Mouse (Mus musculus) left cerebral cortex, postnatal 25 days (tissue): ENCODE data around the gene Bpifa5. TPM values are rescaled to one million over a fixed set of nuclear protein-coding genes. Genes with fewer than 3 reads are reported as not detected.
A peak's percentile ranks its signal among the peaks of the same experiment; 100 is the strongest.

Experiments
- DNase-seq, 2 experiments: peaks; one replicate each; pipeline ENCODE4 v3.0.0; 2022; ENCODE audit warnings: low spot score in 2 of 2, mixed read lengths in 1 of 2
- intact Hi-C: fragments of 180-260 bp; cut with DNase I; formaldehyde crosslinking; loops from one replicate; pipeline ENCODE4 v1.15.1; 2025
- total RNA-seq, 2 experiments: library from RNA; stranded (reverse); gene quantifications; 2 replicates each; pipeline ENCODE4 v1.2.3; 2021

Gene Bpifa5
- total RNA-seq, 2 experiments from 2014 or later, result not detected

DNA sequence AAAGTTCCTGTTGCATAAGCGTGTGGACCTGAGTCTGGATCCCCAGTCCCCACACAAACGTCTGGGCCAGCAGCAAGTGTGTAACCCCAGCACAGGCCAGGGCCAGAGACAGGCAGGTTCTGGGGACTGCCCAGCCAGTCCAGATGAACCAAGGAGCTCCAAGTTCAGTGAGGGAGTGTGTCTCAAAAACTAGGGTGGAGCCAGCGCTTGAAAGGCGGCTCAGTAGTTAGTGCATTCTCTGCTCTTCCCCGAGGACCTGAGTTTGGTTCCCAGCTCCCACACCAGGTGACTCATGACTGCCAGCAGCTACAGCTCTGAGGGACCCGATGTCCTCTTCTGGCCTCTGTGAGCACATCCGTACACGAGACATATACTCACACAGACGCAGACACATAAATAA is 34.6 kb downstream of the Bpifa5 start:
- intact Hi-C loops, result no loop called here
- no peak for DNase-seq

DNA sequence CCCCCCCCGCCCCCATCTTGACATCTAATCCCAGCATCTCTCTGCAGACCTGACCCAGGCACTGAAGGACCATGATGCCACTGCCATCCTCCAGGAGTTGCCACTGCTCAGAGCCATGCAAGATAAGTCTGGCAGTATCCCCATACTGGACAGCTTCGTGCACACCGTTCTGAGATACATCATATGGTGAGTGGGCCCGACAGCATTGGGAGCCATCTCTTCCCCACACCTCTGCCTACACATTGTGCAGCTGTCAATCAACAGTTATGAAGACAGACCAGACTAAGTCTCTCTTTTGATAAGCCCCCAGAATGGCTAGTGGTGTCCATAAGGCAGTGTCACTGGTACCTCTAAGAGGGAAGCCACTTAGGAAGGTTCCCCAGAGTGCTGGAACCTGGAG is 42.2 kb downstream of the Bpifa5 start:
- intact Hi-C loops, result no loop called here
- peak in 1 of 2 experiments; percentile 60 for DNase-seq

DNA sequence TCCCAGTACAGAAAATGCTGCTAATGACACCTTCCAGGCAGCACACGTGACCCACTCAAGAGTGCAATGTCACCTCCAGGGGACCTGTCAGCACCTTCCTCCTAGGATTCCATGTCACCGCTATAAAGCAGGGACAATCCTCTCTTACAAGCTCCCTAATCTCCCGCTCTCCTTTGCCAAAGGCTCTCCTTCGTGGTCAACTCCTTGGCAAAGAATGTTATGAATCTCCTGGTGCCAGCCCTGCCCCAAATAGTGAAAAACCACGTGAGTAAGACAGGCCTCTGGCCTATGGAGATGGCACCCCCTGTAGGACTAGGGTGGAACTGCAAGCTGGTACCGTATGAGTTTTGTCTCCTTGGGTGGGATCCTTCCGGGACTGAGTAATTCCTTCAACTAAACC is 44.5 kb downstream of the Bpifa5 start:
- intact Hi-C loops, result no loop called here

DNA sequence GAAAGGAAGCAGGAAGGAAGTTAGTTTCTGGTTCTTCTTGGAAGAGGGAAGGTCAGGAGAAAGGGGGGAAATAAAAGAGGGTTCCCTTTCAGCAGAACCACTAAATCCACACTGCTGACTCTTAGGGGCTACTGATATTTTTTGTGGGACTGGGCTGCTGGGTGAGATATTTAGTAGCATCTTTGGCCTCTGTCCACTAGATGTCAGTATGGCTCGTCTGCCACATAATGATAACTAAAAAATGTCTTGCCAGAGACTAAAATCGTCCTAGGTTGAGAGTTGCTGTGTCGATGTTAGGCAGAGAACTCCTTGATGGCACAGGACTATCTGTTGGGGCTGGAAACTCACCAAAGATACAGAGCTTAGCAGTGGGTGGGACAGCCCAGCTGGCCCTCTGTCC is 46.7 kb downstream of the Bpifa5 start:
- intact Hi-C loops, result no loop called here
- DNase-seq, result peak; percentile 33 to 49

More for the DNA sequence above, 44.5 kb downstream of the Bpifa5 start:
- DNase-seq, result no peak

DNA sequence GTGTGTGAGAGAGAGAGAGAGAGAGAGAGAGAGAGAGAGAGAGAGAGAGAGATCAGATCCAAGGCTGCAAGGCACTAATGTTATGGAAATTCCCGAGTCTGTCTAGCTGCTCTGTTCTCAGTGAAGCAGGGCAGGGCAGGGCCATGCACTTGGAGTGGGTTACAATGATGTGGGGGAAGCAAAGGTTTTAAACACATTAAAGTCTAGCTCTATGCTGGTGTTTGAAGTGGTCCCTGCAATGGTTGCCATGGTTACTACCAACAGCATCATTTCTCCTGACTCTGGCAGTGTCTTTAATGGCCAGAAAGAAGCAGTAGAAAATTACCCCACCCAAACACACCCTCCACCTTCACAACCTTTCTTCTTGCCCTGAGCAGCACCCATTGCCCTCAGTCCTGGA is 48.7 kb downstream of the Bpifa5 start:
- no peak for DNase-seq
- intact Hi-C loops, result loop anchor here (1.0 kb wide), 1 partner anchor 168 kb away; no protein-coding TSS in a partner anchor

DNA sequence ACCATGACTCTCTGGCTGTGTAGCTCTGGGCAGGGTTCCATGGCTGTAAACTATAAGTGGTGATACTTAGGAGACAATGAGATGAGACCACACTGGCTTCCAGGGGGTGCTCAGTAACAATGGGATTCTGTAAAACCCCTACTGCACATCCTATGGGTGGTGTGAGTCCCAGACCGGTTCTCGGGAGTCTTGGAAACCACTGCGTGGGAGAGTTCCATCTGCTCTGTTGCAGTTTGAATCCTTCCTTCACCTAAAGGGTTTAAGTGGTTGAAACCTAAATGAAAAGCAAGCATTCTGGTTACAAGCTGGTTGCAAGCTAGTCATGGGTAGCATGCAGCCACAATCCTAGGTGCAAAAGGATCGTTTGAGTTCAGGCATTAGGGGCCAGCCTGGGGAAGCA is 49.5 kb downstream of the Bpifa5 start:
- intact Hi-C loops, result loop anchor here (1.0 kb wide), 1 partner anchor 167 kb away; no protein-coding TSS in a partner anchor
- DNase-seq, result peak; percentile 71 to 93

DNA sequence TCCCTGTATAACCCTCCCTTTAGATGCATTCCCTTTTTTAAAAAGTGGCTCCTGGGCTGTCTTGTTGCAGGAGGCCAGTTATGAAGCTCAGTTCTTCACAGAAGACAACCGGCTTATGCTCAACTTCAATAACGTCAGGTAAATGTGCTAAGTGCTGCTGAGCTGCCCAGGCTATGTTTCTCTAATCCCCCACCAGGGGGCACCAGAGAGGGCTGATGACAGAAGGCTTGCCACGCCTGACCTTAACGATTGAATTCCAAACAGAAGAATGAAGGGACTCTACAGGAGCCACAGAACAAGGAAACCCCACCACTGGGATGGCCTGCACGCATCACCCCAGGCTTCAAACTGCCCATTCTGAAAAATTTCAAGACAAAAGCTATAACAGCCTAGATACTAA is 52.8 kb downstream of the Bpifa5 start:
- intact Hi-C loops, result loop anchor here (2.0 kb wide), 1 partner anchor 76 kb away; no protein-coding TSS in a partner anchor
- DNase-seq, result peak; percentile 55 to 66

Other genes with a start within 250 kb of the Bpifa5 start
- gene Bpifb3, start 244.4 kb upstream of the Bpifa5 start, total RNA-seq, result not detected
- gene Bpifb4, start 224.4 kb upstream of the Bpifa5 start, total RNA-seq, result not detected
- gene Bpifa6, start 187.7 kb upstream of the Bpifa5 start, total RNA-seq, result not detected
- not detected for gene Bpifa2, start 154.3 kb upstream of the Bpifa5 start, total RNA-seq
- not detected for gene Bpifa3, start 32.3 kb upstream of the Bpifa5 start, total RNA-seq
- not detected for gene Bpifa1, start 19.7 kb upstream of the Bpifa5 start, total RNA-seq
- under 1 TPM; 0.21 TPM for gene Bpifb1, start 28.2 kb downstream of the Bpifa5 start, total RNA-seq
- not detected for gene Bpifb5, start 61.1 kb downstream of the Bpifa5 start, total RNA-seq
- gene Bpifb9a, start 95.2 kb downstream of the Bpifa5 start, total RNA-seq, result not detected
- gene Bpifb9b, start 144.6 kb downstream of the Bpifa5 start, total RNA-seq, result not detected
- gene Cdk5rap1, start 210.4 kb downstream of the Bpifa5 start, total RNA-seq, result 10 to 100 TPM; 11.4 to 17.4 TPM
- 10 to 100 TPM; 30.7 to 35.7 TPM for gene Snta1, start 245.5 kb downstream of the Bpifa5 start, total RNA-seq